8 mouse cellular contexts compared by ENCODE assay signal in genomic region chr12:8641425-8641735, GRCm38 (mm10). TPM values are rescaled to one million over a fixed set of nuclear protein-coding genes. Genes with fewer than 3 reads are reported as not detected.
DNase-seq lines count a peak whose midpoint lies in the region; ATAC-seq and TF ChIP-seq lines count a peak whose summit lies in the region.

No protein-coding gene starts in this region.

- 15% methylated on average over 10 of the region's 10 CpGs for WGBS in heart, adult 2 months
- WGBS in forebrain, embryonic 11.5 days, result 7% methylated on average over 10 of the region's 10 CpGs
- 6% methylated on average over 10 of the region's 10 CpGs for WGBS in limb, embryonic 12.5 days
- WGBS in stomach, embryonic 15.5 days, result 3% methylated on average over 10 of the region's 10 CpGs

- H3K27me3 ChIP-seq in heart, adult 2 months (ENCODE audit: control insufficient read depth, insufficient read depth, low read length), result no peaks in the 10 kb centered on the region
- H3K27me3 ChIP-seq in CH12.LX (replicated peaks), result no peaks in the 10 kb centered on the region
- H3K27me3 ChIP-seq in forebrain, embryonic 11.5 days (ENCODE audit: control insufficient read depth, insufficient read depth, low read length), result no peaks in the 10 kb centered on the region
- H3K27me3 ChIP-seq in limb, embryonic 12.5 days, result no peaks in the 10 kb centered on the region
- H3K27me3 ChIP-seq in stomach, embryonic 15.5 days (replicated peaks), result no peaks in the 10 kb centered on the region

- no peak for TF ChIP-seq EP300 in heart, adult 2 months (IDR thresholded peaks at IDR 0.05; ENCODE audit: insufficient read depth, low read depth, low read length)
- no peak for TF ChIP-seq EP300 in CH12.LX (IDR thresholded peaks at IDR 0.05; ENCODE audit: low read length)

- no peak for TF ChIP-seq CTCF in heart, adult 2 months (IDR thresholded peaks at IDR 0.05)
- TF ChIP-seq CTCF in CH12.LX (conservative IDR thresholded peaks at IDR 0.05 in 1 of 2, IDR thresholded peaks at IDR 0.05 in 1 of 2; ENCODE audit: low read depth in 2 of 2, low read length in 2 of 2), result no peak

- ATAC-seq in forebrain, embryonic 11.5 days (replicated peaks; ENCODE audit: low FRiP score), result peak; percentile 62
- ATAC-seq in limb, embryonic 12.5 days (ENCODE audit: insufficient number of reproducible peaks, insufficient read depth, low FRiP score, low TSS enrichment, low read depth), result peak; percentile 61; the same call in 1 of the 2 replicates
- no peak for ATAC-seq in stomach, embryonic 15.5 days (ENCODE audit: insufficient read depth, low FRiP score, low read depth)

- peaks cover 4% of the 10 kb centered on the region for H3K4me1 ChIP-seq in heart, adult 2 months (ENCODE audit: control insufficient read depth, insufficient read depth, low read length)
- peaks cover 0 to 6% of the 10 kb centered on the region in 2 experiments; a peak in 2 of 4 replicates for H3K4me1 ChIP-seq in CH12.LX (ENCODE audit: control insufficient read depth in 1 of 2, insufficient read depth in 2 of 2)
- H3K4me1 ChIP-seq in forebrain, embryonic 11.5 days (replicated peaks; ENCODE audit: control insufficient read depth, insufficient read depth, low read length), result no peaks in the 10 kb centered on the region
- H3K4me1 ChIP-seq in limb, embryonic 12.5 days (replicated peaks), result no peaks in the 10 kb centered on the region
- peaks cover 7% of the 10 kb centered on the region; the same call in 1 of the 2 replicates for H3K4me1 ChIP-seq in stomach, embryonic 15.5 days

- peak overlapping the region; percentile 65 for H3K9ac ChIP-seq in heart, adult 2 months (ENCODE audit: low read depth, low read length)
- peak overlapping the region; percentile 96 for H3K9ac ChIP-seq in CH12.LX (ENCODE audit: insufficient read depth, low read depth)
- peak overlapping the region; percentile 96 for H3K9ac ChIP-seq in forebrain, embryonic 11.5 days (ENCODE audit: low read length)
- peak overlapping the region; percentile 91 for H3K9ac ChIP-seq in limb, embryonic 12.5 days (replicated peaks)
- peak overlapping the region; percentile 41; the same call in 1 of the 2 replicates for H3K9ac ChIP-seq in stomach, embryonic 15.5 days

- in situ Hi-C loops in CH12.LX (cut with MboI; ENCODE audit: low pct_ligation_motif_present, low pct_unique_long_range_greater_than_20kb, low sequenced_read_pairs), result no loop called here

- peaks cover 2% of the 10 kb centered on the region; the same call in 1 of the 2 replicates for H3K36me3 ChIP-seq in heart, adult 2 months (ENCODE audit: control insufficient read depth, insufficient read depth, low read length)
- H3K36me3 ChIP-seq in CH12.LX (replicated peaks in 1 of 2; ENCODE audit: control insufficient read depth in 1 of 2, insufficient read depth in 1 of 2, low read length in 1 of 2), result peaks cover 2 to 3% of the 10 kb centered on the region in 2 experiments
- H3K36me3 ChIP-seq in forebrain, embryonic 11.5 days (ENCODE audit: control insufficient read depth, insufficient read depth, low read length), result no peaks in the 10 kb centered on the region
- no peaks in the 10 kb centered on the region for H3K36me3 ChIP-seq in limb, embryonic 12.5 days
- H3K36me3 ChIP-seq in stomach, embryonic 15.5 days, result no peaks in the 10 kb centered on the region

- intact Hi-C loops in heart, adult 2 months (cut with DNase I), result loop anchor here (2.0 kb wide), 1 partner anchor 33 kb away; the partner anchor contains the start of gene Pum2
- intact Hi-C loops in gastrocnemius, postnatal 36 days (cut with DNase I), result no loop called here

- 0 out of 2 replicates have a peak, but pooled peaks cover 1% of the 10 kb centered on the region for H3K79me2 ChIP-seq in heart, adult 2 months (replicated peaks; ENCODE audit: control insufficient read depth, insufficient read depth, low read length)
- H3K79me2 ChIP-seq in CH12.LX (replicated peaks; ENCODE audit: control insufficient read depth, extremely low read depth, insufficient read depth, poor library complexity, severe bottlenecking), result no peaks in the 10 kb centered on the region

- H3K27ac ChIP-seq in heart, adult 2 months, result peak overlapping the region; percentile 98
- no peak overlapping the region for H3K27ac ChIP-seq in CH12.LX (ENCODE audit: insufficient read depth, low read depth)
- no peak overlapping the region for H3K27ac ChIP-seq in forebrain, embryonic 11.5 days (ENCODE audit: low read depth, low read length)
- no peak overlapping the region for H3K27ac ChIP-seq in limb, embryonic 12.5 days
- H3K27ac ChIP-seq in stomach, embryonic 15.5 days, result peak overlapping the region; percentile 98; the same call in 1 of the 2 replicates

- dilution Hi-C loops in CH12.LX (cut with MboI; ENCODE audit: extremely low pct_ligation_motif_present, extremely low pct_unique_long_range_greater_than_20kb, low sequenced_read_pairs), result no loop called here

- TF ChIP-seq RAD21 in CH12.LX (IDR thresholded peaks at IDR 0.05; ENCODE audit: low read depth, low read length), result no peak

- H3K4me2 ChIP-seq in CH12.LX (ENCODE audit: insufficient read depth, low read depth, poor library complexity, severe bottlenecking), result peak overlapping the region; percentile 96
- peak overlapping the region; percentile 49 for H3K4me2 ChIP-seq in forebrain, embryonic 11.5 days (ENCODE audit: low read depth, low read length, severe bottlenecking)
- H3K4me2 ChIP-seq in limb, embryonic 12.5 days, result peak overlapping the region; percentile 62
- H3K4me2 ChIP-seq in stomach, embryonic 15.5 days, result peak overlapping the region; percentile 58

- DNase-seq in heart, adult 2 months, result no peak
- DNase-seq in heart, postnatal 4 days, result no peak
- no peak for DNase-seq in CH12.LX (ENCODE audit: extremely low read depth)
- no peak for DNase-seq in forebrain, embryonic 11.5 days (ENCODE audit: low spot score)
- DNase-seq in gastrocnemius, postnatal 36 days, result no peak
- DNase-seq in frontal cortex, postnatal 25 days (ENCODE audit: low spot score in 2 of 2), result no peak

- TF ChIP-seq POLR2A in heart, adult 2 months (IDR thresholded peaks at IDR 0.05; ENCODE audit: insufficient read depth, low read depth, low read length), result no peak
- no peak for TF ChIP-seq POLR2A in CH12.LX (IDR thresholded peaks at IDR 0.05; ENCODE audit: low read depth, low read length)

- peak overlapping the region; percentile 98 for H3K4me3 ChIP-seq in heart, adult 2 months
- H3K4me3 ChIP-seq in CH12.LX (replicated peaks in 1 of 3; ENCODE audit: low read depth in 2 of 3, low read length in 2 of 3, poor library complexity in 1 of 3), result peak overlapping the region; percentile 54 to 92 (median 58)
- H3K4me3 ChIP-seq in forebrain, embryonic 11.5 days (ENCODE audit: low read depth, low read length), result peak overlapping the region; percentile 74
- peak overlapping the region; percentile 78 for H3K4me3 ChIP-seq in limb, embryonic 12.5 days (replicated peaks)
- peak overlapping the region; percentile 92 for H3K4me3 ChIP-seq in stomach, embryonic 15.5 days (replicated peaks)

- peaks cover 2% of the 10 kb centered on the region for H3K9me3 ChIP-seq in CH12.LX (replicated peaks; ENCODE audit: low read length)
- H3K9me3 ChIP-seq in forebrain, embryonic 11.5 days (ENCODE audit: control insufficient read depth, low read length), result no peaks in the 10 kb centered on the region
- H3K9me3 ChIP-seq in limb, embryonic 12.5 days, result no peaks in the 10 kb centered on the region
- no peaks in the 10 kb centered on the region for H3K9me3 ChIP-seq in stomach, embryonic 15.5 days

TF ChIP-seq in CH12.LX, 34 proteins besides CTCF, POLR2A, EP300 and RAD21 (continues in another document):
- TF ChIP-seq GABPA (IDR thresholded peaks at IDR 0.05; ENCODE audit: insufficient replicate concordance, low read depth, low read length) (no peak), UBTF (IDR thresholded peaks at IDR 0.05; ENCODE audit: low read depth, low read length) (no peak), ZC3H11A (IDR thresholded peaks at IDR 0.05; ENCODE audit: low read depth, low read length) (no peak), TCF12 (IDR thresholded peaks at IDR 0.05; ENCODE audit: low read depth, low read length) (no peak), MYC (IDR thresholded peaks at IDR 0.05; ENCODE audit: low read depth, low read length) (no peak), ELF1 (IDR thresholded peaks at IDR 0.05; ENCODE audit: low read depth, low read length) (no peak), JUND (conservative IDR thresholded peaks at IDR 0.05; ENCODE audit: low read depth, low read length) (no peak), PAX5 (IDR thresholded peaks at IDR 0.05; ENCODE audit: low read length) (no peak), USF1 (IDR thresholded peaks at IDR 0.05; ENCODE audit: low read depth, low read length) (no peak), NRF1 (IDR thresholded peaks at IDR 0.05; ENCODE audit: low read depth, low read length) (no peak), IRF4 (IDR thresholded peaks at IDR 0.05; ENCODE audit: low read depth, low read length) (no peak), SMC3 (IDR thresholded peaks at IDR 0.05; ENCODE audit: low read depth, low read length) (no peak), MEF2A (IDR thresholded peaks at IDR 0.05; ENCODE audit: borderline replicate concordance, low read depth, low read length) (no peak), ETS1 (conservative IDR thresholded peaks at IDR 0.05; ENCODE audit: low read depth, low read length) (no peak), E2F4 (IDR thresholded peaks at IDR 0.05; ENCODE audit: insufficient replicate concordance, low read depth, low read length) (no peak)

RNA-seq across cellular contexts. Expression of gene Pum2, which starts 32.6 kb away (rescaled TPM):
- total RNA-seq in heart, adult 2 months (2021), result 100 to 1,000 TPM; 130 TPM
- polyA plus RNA-seq in heart, adult 2 months (2012; rRNA removed), result 38.6 and 68.9 TPM in 2 replicates
- 100 to 1,000 TPM; 156 to 159 TPM for total RNA-seq in heart, postnatal 4 days (2021)
- 52.9 and 61.0 TPM in 2 replicates for total RNA-seq in CH12.LX (2012; rRNA removed)
- 90.2 and 97.5 TPM in 2 replicates for total RNA-seq in CH12.LX (2014; rRNA removed)
- 62.7 and 75.4 TPM in 2 replicates for polyA plus RNA-seq in CH12.LX (2012; ENCODE audit: insufficient read length, low read depth)
- 101 and 106 TPM in 2 replicates for polyA plus RNA-seq in forebrain, embryonic 11.5 days (2014; fragmentation: Nextera tagmentation; extraction: Ambion mirVana)
- polyA plus RNA-seq in limb, embryonic 12.5 days (2016; fragmentation: Nextera tagmentation; extraction: Ambion mirVana), result 64.9 and 69.4 TPM in 2 replicates
- polyA plus RNA-seq in stomach, embryonic 15.5 days (2015; fragmentation: Nextera tagmentation; extraction: Ambion mirVana), result 39.3 and 41.7 TPM in 2 replicates
- total RNA-seq in gastrocnemius, postnatal 36 days (2021), result 10 to 100 TPM; 70.1 to 72.1 TPM

RNA-seq across cellular contexts. Expression of gene Slc7a15, which starts 42.5 kb away (rescaled TPM):
- total RNA-seq in heart, adult 2 months (2021), result not detected
- polyA plus RNA-seq in heart, adult 2 months (2012; rRNA removed), result not detected in 2 replicates
- not detected for total RNA-seq in heart, postnatal 4 days (2021)
- not detected in 2 replicates for total RNA-seq in CH12.LX (2012; rRNA removed)
- total RNA-seq in CH12.LX (2014; rRNA removed), result not detected in 2 replicates
- not detected in 2 replicates for polyA plus RNA-seq in CH12.LX (2012; ENCODE audit: insufficient read length, low read depth)
- polyA plus RNA-seq in forebrain, embryonic 11.5 days (2014; fragmentation: Nextera tagmentation; extraction: Ambion mirVana), result not detected in 2 replicates
- not detected in 2 replicates for polyA plus RNA-seq in limb, embryonic 12.5 days (2016; fragmentation: Nextera tagmentation; extraction: Ambion mirVana)
- 0.15 TPM in 1 of 2 replicates, not detected in the other for polyA plus RNA-seq in stomach, embryonic 15.5 days (2015; fragmentation: Nextera tagmentation; extraction: Ambion mirVana)
- not detected for total RNA-seq in gastrocnemius, postnatal 36 days (2021)

Comparison
In these comparisons a context has a peak if more than half of its experiments do, and no peak if none do; other contexts are left out.
1. H3K27ac ChIP-seq: peak in heart, adult 2 months (single experiment) and stomach, embryonic 15.5 days (single experiment); none in CH12.LX (single experiment), forebrain, embryonic 11.5 days (single experiment) and limb, embryonic 12.5 days (single experiment).
2. H3K9ac ChIP-seq: peak in every context shown above with its lines; median percentile 96 in CH12.LX; 96 in forebrain, embryonic 11.5 days; 91 in limb, embryonic 12.5 days; 65 in heart, adult 2 months; 41 in stomach, embryonic 15.5 days.
3. Peak in every context shown above with its lines, with median percentiles within 50 percentile points of each other: H3K4me3 ChIP-seq and H3K4me2 ChIP-seq.